Mouse (Mus musculus) neural tube, embryonic 15.5 days (tissue): Measurements from ENCODE around the gene Carf. TPM values are rescaled to one million over a fixed set of nuclear protein-coding genes. Genes with fewer than 3 reads are reported as not detected.
"Not testable (repeated sequence)": the region's sequence is repeated elsewhere in the genome, so short reads cannot be mapped to it uniquely, and the experiment has no call there.

Experiments
- ATAC-seq: fragments of 200-750 bp; cut with Nextera tagmentation; 2 replicates; pipeline ENCODE4 v1.8.0; 2017; ENCODE audit warnings: mild to moderate bottlenecking, moderate TSS enrichment, moderate library complexity; ENCODE audit not compliant: low FRiP score
- H3K27ac ChIP-seq: fragments of 300-500 bp; sonication (generic); replicated peaks from 2 replicates; pipeline ENCODE4 v1.5.1; 2015; ENCODE audit warnings: mild to moderate bottlenecking, inconsistent platforms
- H3K27me3 ChIP-seq: fragments of 300-500 bp; sonication (generic); replicated peaks from 2 replicates; pipeline ENCODE4 v1.6.1; 2015; ENCODE audit warnings: inconsistent platforms
- H3K36me3 ChIP-seq: fragments of 300-500 bp; sonication (generic); 2 replicates; pipeline ENCODE4 v1.6.1; 2015; ENCODE audit warnings: inconsistent platforms
- H3K4me1 ChIP-seq: fragments of 300-500 bp; sonication (generic); 2 replicates; pipeline ENCODE4 v1.6.1; 2015; ENCODE audit warnings: inconsistent platforms
- H3K4me2 ChIP-seq: fragments of 300-500 bp; sonication (generic); 2 replicates; pipeline ENCODE4 v1.6.1; 2015; ENCODE audit warnings: inconsistent platforms, mild to moderate bottlenecking, moderate library complexity
- H3K4me3 ChIP-seq: fragments of 300-500 bp; sonication (generic); replicated peaks from 2 replicates; pipeline ENCODE4 v1.5.1; 2015; ENCODE audit warnings: mild to moderate bottlenecking, inconsistent platforms
- H3K9ac ChIP-seq: fragments of 300-500 bp; sonication (generic); replicated peaks from 2 replicates; pipeline ENCODE4 v1.6.1; 2015; ENCODE audit warnings: mild to moderate bottlenecking, inconsistent platforms
- H3K9me3 ChIP-seq: fragments of 300-500 bp; sonication (generic); replicated peaks from 2 replicates; pipeline ENCODE4 v1.6.1; 2016; ENCODE audit warnings: inconsistent platforms
- WGBS: fragments of 180-500 bp; shearing (Covaris S2); methylation state at CpG from one replicate; pipeline ENCODE4 v1.1.7; 2015; ENCODE audit warnings: mixed read lengths; 5-methylcytosine and 5-hydroxymethylcytosine counted together
- polyA plus RNA-seq: library from polyadenylated mRNA; unstranded; fragments of >200 nt; fragmentation: Nextera tagmentation; extraction: Ambion mirVana; gene quantifications from 2 replicates; pipeline ENCODE4 v1.2.1, GENCODE M21; 2015

The Carf gene
- polyA plus RNA-seq, 1 experiment from 2014 or later, result 7.4 TPM

DNA sequence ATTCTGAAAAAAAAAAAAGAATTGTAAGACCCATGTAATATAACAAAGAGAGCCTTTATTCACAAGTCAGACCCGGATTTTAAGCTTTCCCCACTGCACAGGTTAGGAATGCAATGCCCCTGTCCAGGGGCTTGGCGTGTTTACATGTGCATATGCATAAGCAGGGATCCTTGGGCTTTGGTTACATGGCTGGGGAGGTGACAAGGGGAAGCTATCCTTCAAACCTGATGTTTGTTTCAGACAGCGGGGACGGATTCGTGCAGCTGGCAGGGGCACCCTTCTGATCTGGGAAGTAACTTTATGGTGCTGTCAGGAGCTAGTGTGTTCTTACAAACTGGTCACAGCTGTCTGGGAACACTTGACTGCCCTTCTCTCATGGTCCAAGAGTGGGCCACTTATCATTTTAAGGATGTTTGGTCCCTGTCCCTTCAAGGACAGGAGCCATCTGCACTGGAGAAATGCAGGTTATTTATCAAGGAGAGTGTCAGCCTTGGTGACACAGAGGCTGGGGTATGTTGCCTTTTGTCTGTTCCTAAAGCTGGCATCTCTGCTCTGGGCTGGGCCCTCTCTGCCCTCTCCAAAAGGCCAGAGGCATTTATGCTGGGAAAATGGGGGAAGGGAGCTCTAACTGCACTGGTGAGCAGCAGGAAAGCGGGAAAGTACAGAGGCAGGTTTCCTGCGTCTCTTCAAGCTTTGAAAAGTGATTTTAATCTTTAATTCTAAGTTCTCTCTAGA, 19.8 kb downstream of the Carf start:
- Histone ChIP-seq H3K36me3 (peaks cover 21% of the 10 kb centered on the region; the same call in 1 of the 2 replicates), H3K4me2 (no peak overlapping the region), H3K4me3 (no peak overlapping the region), H3K4me1 (no peaks in the 10 kb centered on the region), H3K9ac (no peak overlapping the region), H3K27ac (no peak overlapping the region), H3K27me3 (no peaks in the 10 kb centered on the region), H3K9me3 (0 out of 2 replicates have a peak, but pooled peaks cover 3% of the 10 kb centered on the region)
- ATAC-seq, result no peak
- WGBS, result 66% methylated on average over 7 of the region's 7 CpGs

GRCm38 (mm10) chr1:60137346-60137745, 39.3 kb downstream of the Carf start:
- peaks cover 9% of the 10 kb centered on the region for H3K36me3 ChIP-seq
- no peak for ATAC-seq
- no peak overlapping the region for H3K9ac ChIP-seq
- H3K4me2 ChIP-seq, result no peak overlapping the region
- no peaks in the 10 kb centered on the region for H3K27me3 ChIP-seq
- H3K27ac ChIP-seq, result no peak overlapping the region
- no peak overlapping the region for H3K4me3 ChIP-seq
- 48% methylated on average over 9 of the region's 9 CpGs for WGBS
- no peaks in the 10 kb centered on the region for H3K4me1 ChIP-seq
- H3K9me3 ChIP-seq, result no peaks in the 10 kb centered on the region

GRCm38 (mm10) chr1:60152700-60153099, 54.7 kb downstream of the Carf start:
- 73% methylated on average over 5 of the region's 5 CpGs for WGBS
- H3K4me2 ChIP-seq, result no peak overlapping the region
- no peaks in the 10 kb centered on the region for H3K4me1 ChIP-seq
- no peak overlapping the region for H3K4me3 ChIP-seq
- H3K9ac ChIP-seq, result no peak overlapping the region
- ATAC-seq, result no peak
- H3K27ac ChIP-seq, result no peak overlapping the region
- no peaks in the 10 kb centered on the region for H3K9me3 ChIP-seq
- no peaks in the 10 kb centered on the region for H3K27me3 ChIP-seq
- peaks cover 6% of the 10 kb centered on the region; the same call in 1 of the 2 replicates for H3K36me3 ChIP-seq

DNA sequence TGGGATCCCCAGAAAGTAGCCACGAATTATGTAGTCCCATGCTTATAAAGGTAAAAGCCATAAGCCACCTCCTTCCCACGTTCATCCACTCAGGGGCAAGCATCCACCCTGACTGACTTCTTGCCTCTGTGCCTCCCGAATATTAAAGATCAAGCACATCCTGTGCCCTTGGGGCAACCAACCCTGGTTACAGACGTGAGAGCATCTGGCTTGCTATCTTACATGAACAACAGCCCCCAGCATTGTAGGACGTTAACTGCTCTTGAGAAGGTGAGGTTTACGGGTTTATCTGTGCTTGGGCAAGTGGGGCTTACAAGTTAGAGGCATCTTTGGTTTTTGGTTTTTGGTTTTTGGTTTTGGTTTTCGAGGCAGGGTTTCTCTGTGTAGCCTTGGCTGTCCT, 58.6 kb downstream of the Carf start:
- Histone ChIP-seq H3K4me1 (no peaks in the 10 kb centered on the region), H3K4me3 (no peak overlapping the region), H3K9ac (no peak overlapping the region), H3K27ac (no peak overlapping the region), H3K4me2 (no peak overlapping the region), H3K36me3 (no peaks in the 10 kb centered on the region), H3K9me3 (no peaks in the 10 kb centered on the region), H3K27me3 (no peaks in the 10 kb centered on the region)
- ATAC-seq, result no peak
- 85% methylated on average over 7 of the region's 7 CpGs for WGBS

- H3K9ac ChIP-seq, result no peak overlapping the region
These were observed 60.4 kb downstream of the Carf start for GRCm38 (mm10) chr1:60158411-60158810.

DNA sequence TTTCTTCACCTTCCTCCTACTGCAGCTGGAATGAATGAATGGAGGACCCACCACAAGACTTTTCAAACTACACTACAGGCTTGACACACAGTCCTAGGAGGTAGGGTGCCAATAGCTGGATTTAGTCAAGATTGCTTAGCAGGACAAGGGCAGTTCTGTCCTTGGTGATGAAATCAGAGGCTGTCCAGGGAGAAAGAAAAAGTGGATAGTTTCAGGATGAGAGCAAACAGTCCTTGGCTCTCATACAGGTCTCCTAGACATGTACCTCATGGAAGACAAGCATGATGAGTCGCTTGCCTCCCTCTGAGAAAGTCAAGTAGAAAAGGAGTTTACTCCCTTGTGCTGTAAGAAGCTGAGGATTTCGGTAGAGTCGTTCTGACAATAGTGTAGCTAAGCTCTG, 65.6 kb downstream of the Carf start:
- no peak overlapping the region for H3K9ac ChIP-seq
- no peaks in the 10 kb centered on the region for H3K9me3 ChIP-seq
- H3K36me3 ChIP-seq, result no peaks in the 10 kb centered on the region
- H3K27me3 ChIP-seq, result no peaks in the 10 kb centered on the region
- no peak for ATAC-seq
- no peak overlapping the region for H3K27ac ChIP-seq
- no peaks in the 10 kb centered on the region for H3K4me1 ChIP-seq
- no peak overlapping the region for H3K4me3 ChIP-seq
- H3K4me2 ChIP-seq, result no peak overlapping the region
- WGBS, result 89% methylated on average over 3 of the region's 3 CpGs

More at GRCm38 (mm10) chr1:60158411-60158810, 60.4 kb downstream of the Carf start:
- H3K4me1 ChIP-seq, result no peaks in the 10 kb centered on the region
- WGBS, result 79% methylated on average over 3 of the region's 3 CpGs
- ATAC-seq, result no peak
- H3K9me3 ChIP-seq, result no peaks in the 10 kb centered on the region
- no peak overlapping the region for H3K4me3 ChIP-seq
- H3K36me3 ChIP-seq, result no peaks in the 10 kb centered on the region
- no peak overlapping the region for H3K4me2 ChIP-seq
- H3K27ac ChIP-seq, result no peak overlapping the region
- H3K27me3 ChIP-seq, result no peaks in the 10 kb centered on the region

DNA sequence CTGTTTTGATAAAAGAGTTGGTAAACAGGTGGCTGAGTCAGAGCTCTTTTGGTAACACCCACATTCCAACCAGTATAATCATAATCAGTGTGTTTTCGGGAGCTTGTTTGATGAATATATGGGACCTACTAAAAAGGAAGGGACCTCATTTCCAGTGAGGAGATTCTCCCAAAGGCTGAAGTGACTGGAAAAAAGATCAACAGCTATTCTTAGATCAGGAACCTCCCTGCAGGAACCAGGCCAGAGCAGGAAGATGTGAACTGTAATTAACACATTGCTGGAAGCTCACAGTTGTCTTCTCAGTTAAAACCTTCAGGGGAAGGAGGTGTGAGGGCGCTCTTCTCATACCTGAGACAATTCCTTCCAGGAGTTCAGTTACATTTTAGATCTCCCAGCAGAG, 71.6 kb downstream of the Carf start:
- ATAC-seq, result no peak
- H3K4me1 ChIP-seq, result no peaks in the 10 kb centered on the region
- H3K27me3 ChIP-seq, result no peaks in the 10 kb centered on the region
- no peak overlapping the region for H3K9ac ChIP-seq
- H3K36me3 ChIP-seq, result no peaks in the 10 kb centered on the region
- H3K4me2 ChIP-seq, result no peak overlapping the region
- 90% methylated on average over 2 of the region's 2 CpGs for WGBS
- H3K27ac ChIP-seq, result no peak overlapping the region
- no peaks in the 10 kb centered on the region for H3K9me3 ChIP-seq
- no peak overlapping the region for H3K4me3 ChIP-seq

DNA sequence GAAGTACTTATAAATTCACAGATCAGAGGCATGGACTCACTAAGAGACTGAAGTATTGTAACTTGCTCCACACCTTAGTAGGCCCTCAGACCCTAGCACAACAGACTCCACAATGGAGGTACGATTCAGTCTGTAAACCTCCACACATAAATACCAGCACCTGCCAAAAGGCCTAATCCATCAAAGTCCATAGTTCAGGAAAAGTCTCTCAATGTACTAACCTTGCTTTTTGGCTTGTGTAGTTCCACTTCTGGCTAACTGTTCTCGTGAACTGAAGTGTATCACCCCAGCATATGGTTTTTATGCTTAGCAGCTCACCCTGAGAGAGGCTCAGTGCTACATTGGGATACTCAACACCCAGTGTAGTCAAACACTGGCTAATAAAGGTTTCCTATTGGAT, 72.2 kb downstream of the Carf start:
- Histone ChIP-seq H3K27me3 (no peaks in the 10 kb centered on the region), H3K4me2 (no peak overlapping the region), H3K4me1 (no peaks in the 10 kb centered on the region), H3K9ac (no peak overlapping the region), H3K27ac (no peak overlapping the region), H3K9me3 (no peaks in the 10 kb centered on the region), H3K4me3 (no peak overlapping the region), H3K36me3 (no peaks in the 10 kb centered on the region)
- WGBS, result 78% methylated on average over 2 of the region's 2 CpGs
- ATAC-seq, result no peak

- Histone ChIP-seq H3K9me3 (no peaks in the 10 kb centered on the region), H3K36me3 (no peaks in the 10 kb centered on the region), H3K9ac (no peak overlapping the region), H3K4me1 (no peaks in the 10 kb centered on the region), H3K27me3 (no peaks in the 10 kb centered on the region), H3K4me3 (no peak overlapping the region), H3K27ac (no peak overlapping the region), H3K4me2 (no peak overlapping the region)
- WGBS, result 88% methylated on average over 3 of the region's 3 CpGs
- ATAC-seq, result no peak
These were observed 75.1 kb downstream of the Carf start for GRCm38 (mm10) chr1:60173119-60173518.

DNA sequence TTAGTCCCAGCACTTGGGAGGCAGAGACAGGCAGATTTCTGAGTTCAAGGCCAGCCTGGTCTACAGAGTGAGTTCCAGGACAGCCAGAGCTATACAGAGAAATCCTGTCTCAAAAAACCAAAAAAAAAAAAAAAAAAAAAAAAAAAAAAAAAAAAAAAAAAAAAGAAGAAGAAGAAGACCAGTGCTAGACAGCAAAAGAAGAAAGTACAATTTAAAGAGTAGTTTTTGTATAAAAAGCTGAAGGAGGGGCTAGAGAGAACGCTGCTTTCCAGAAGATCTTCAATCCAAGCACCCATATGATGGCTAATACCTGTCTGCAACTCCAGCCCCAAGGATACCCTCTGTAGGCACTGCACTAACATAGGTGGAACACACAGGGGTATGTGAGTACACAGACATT, 79.8 kb downstream of the Carf start:
- H3K36me3 ChIP-seq, ATAC-seq, H3K27me3 ChIP-seq, H3K4me2 ChIP-seq, H3K9ac ChIP-seq, H3K4me3 ChIP-seq, H3K9me3 ChIP-seq, H3K27ac ChIP-seq: not testable (repeated sequence)
- 91% methylated on average over 1 of the region's 1 CpGs for WGBS
- H3K4me1 ChIP-seq, result peaks cover 13% of the 10 kb centered on the region

- Histone ChIP-seq H3K4me2 (peak overlapping the region; percentile 63), H3K27me3 (no peaks in the 10 kb centered on the region), H3K27ac (peak overlapping the region; percentile 56), H3K36me3 (no peaks in the 10 kb centered on the region), H3K9me3 (no peaks in the 10 kb centered on the region), H3K4me3 (peak overlapping the region; percentile 98), H3K9ac (0 out of 2 replicates have a peak overlapping the region, but pooled peaks have one; percentile 30), H3K4me1 (peaks cover 13% of the 10 kb centered on the region)
- no peak for ATAC-seq
- 26% methylated on average over 4 of the region's 4 CpGs for WGBS
These were observed 81.3 kb downstream of the Carf start for GRCm38 (mm10) chr1:60179376-60179775.

GRCm38 (mm10) chr1:60179932-60180783, 82.1 kb downstream of the Carf start, which contains the start of gene Nbeal1:
TSS of gene Nbeal1 (plus strand) at chr1:60180599.
- Histone ChIP-seq H3K4me1 (peaks cover 13% of the 10 kb centered on the region), H3K4me2 (peak within 1 kb of the TSS; percentile 63), H3K36me3 (no peaks in the 10 kb centered on the region), H3K9me3 (no peaks in the 10 kb centered on the region), H3K4me3 (peak within 1 kb of the TSS; percentile 98), H3K9ac (peak within 1 kb of the TSS; percentile 96), H3K27ac (peak within 1 kb of the TSS; percentile 96), H3K27me3 (no peaks in the 10 kb centered on the region)
- ATAC-seq, result peak; percentile 98
- under 1% methylated on average over 67 of the region's 74 CpGs for WGBS
